Mouse (Mus musculus): ENCODE measurements around the gene Mvb12a. TPM values are rescaled to one million over a fixed set of nuclear protein-coding genes. Genes with fewer than 3 reads are reported as not detected.

Mvb12a gene
- polyA plus RNA-seq, 1 experiment from 2014 or later: 82.4 TPM

Other genes with a start within 250 kb of the Mvb12a start
- 115 and 118 TPM in 2 replicates for gene Use1, start 176.1 kb upstream of the Mvb12a start, polyA plus RNA-seq (2015; fragmentation: Nextera tagmentation; extraction: Ambion mirVana)
- 4.2 and 5.4 TPM in 2 replicates for gene Ocel1, start 171.6 kb upstream of the Mvb12a start, polyA plus RNA-seq (2015; fragmentation: Nextera tagmentation; extraction: Ambion mirVana)
- gene Nr2f6, start 161.0 kb upstream of the Mvb12a start, polyA plus RNA-seq (2015; fragmentation: Nextera tagmentation; extraction: Ambion mirVana): 43.8 and 46.6 TPM in 2 replicates
- 7.4 and 7.8 TPM in 2 replicates for gene Ushbp1, start 147.1 kb upstream of the Mvb12a start, polyA plus RNA-seq (2015; fragmentation: Nextera tagmentation; extraction: Ambion mirVana)
- gene Babam1, start 146.1 kb upstream of the Mvb12a start, polyA plus RNA-seq (2015; fragmentation: Nextera tagmentation; extraction: Ambion mirVana): 88.9 and 104 TPM in 2 replicates
- 44.4 and 45.0 TPM in 2 replicates for gene Ankle1, start 136.9 kb upstream of the Mvb12a start, polyA plus RNA-seq (2015; fragmentation: Nextera tagmentation; extraction: Ambion mirVana)
- 61.4 and 69.5 TPM in 2 replicates for gene Abhd8, start 79.3 kb upstream of the Mvb12a start, polyA plus RNA-seq (2015; fragmentation: Nextera tagmentation; extraction: Ambion mirVana)
- 146 and 148 TPM in 2 replicates for gene Mrpl34, start 78.0 kb upstream of the Mvb12a start, polyA plus RNA-seq (2015; fragmentation: Nextera tagmentation; extraction: Ambion mirVana)
- gene Dda1, start 73.7 kb upstream of the Mvb12a start, polyA plus RNA-seq (2015; fragmentation: Nextera tagmentation; extraction: Ambion mirVana): 109 and 113 TPM in 2 replicates
- 2.2 and 3.0 TPM in 2 replicates for gene Ano8, start 57.0 kb upstream of the Mvb12a start, polyA plus RNA-seq (2015; fragmentation: Nextera tagmentation; extraction: Ambion mirVana)
- gene Gtpbp3, start 54.8 kb upstream of the Mvb12a start, polyA plus RNA-seq (2015; fragmentation: Nextera tagmentation; extraction: Ambion mirVana): 22.4 and 23.5 TPM in 2 replicates
- 47.3 and 52.2 TPM in 2 replicates for gene Plvap, start 31.2 kb upstream of the Mvb12a start, polyA plus RNA-seq (2015; fragmentation: Nextera tagmentation; extraction: Ambion mirVana)
- gene Ccdc194, start 17.2 kb upstream of the Mvb12a start, polyA plus RNA-seq (2015; fragmentation: Nextera tagmentation; extraction: Ambion mirVana): 0.77 and 1.1 TPM in 2 replicates
- 18.0 and 22.0 TPM in 2 replicates for gene Bst2, start 5.5 kb upstream of the Mvb12a start, polyA plus RNA-seq (2015; fragmentation: Nextera tagmentation; extraction: Ambion mirVana)
- gene Tmem221, start 15.9 kb downstream of the Mvb12a start, polyA plus RNA-seq (2015; fragmentation: Nextera tagmentation; extraction: Ambion mirVana): 0.55 and 1.1 TPM in 2 replicates
- not detected in 2 replicates for gene Nxnl1, start 23.7 kb downstream of the Mvb12a start, polyA plus RNA-seq (2015; fragmentation: Nextera tagmentation; extraction: Ambion mirVana)
- 47.8 and 59.4 TPM in 2 replicates for gene Slc27a1, start 26.0 kb downstream of the Mvb12a start, polyA plus RNA-seq (2015; fragmentation: Nextera tagmentation; extraction: Ambion mirVana)
- 224 and 244 TPM in 2 replicates for gene Pgls, start 49.3 kb downstream of the Mvb12a start, polyA plus RNA-seq (2015; fragmentation: Nextera tagmentation; extraction: Ambion mirVana)
- 4.8 and 7.7 TPM in 2 replicates for gene Fam129c, start 54.7 kb downstream of the Mvb12a start, polyA plus RNA-seq (2015; fragmentation: Nextera tagmentation; extraction: Ambion mirVana)
- gene Colgalt1, start 68.1 kb downstream of the Mvb12a start, polyA plus RNA-seq (2015; fragmentation: Nextera tagmentation; extraction: Ambion mirVana): 75.5 and 78.2 TPM in 2 replicates
- gene Unc13a, start 128.8 kb downstream of the Mvb12a start, polyA plus RNA-seq (2015; fragmentation: Nextera tagmentation; extraction: Ambion mirVana): 0.87 and 1.2 TPM in 2 replicates
- 3.7 and 3.9 TPM in 2 replicates for gene Jak3, start 133.4 kb downstream of the Mvb12a start, polyA plus RNA-seq (2015; fragmentation: Nextera tagmentation; extraction: Ambion mirVana)
- gene Insl3, start 146.3 kb downstream of the Mvb12a start, polyA plus RNA-seq (2015; fragmentation: Nextera tagmentation; extraction: Ambion mirVana): 0.89 TPM in 1 of 2 replicates, not detected in the other
- gene B3gnt3, start 158.9 kb downstream of the Mvb12a start, polyA plus RNA-seq (2015; fragmentation: Nextera tagmentation; extraction: Ambion mirVana): 0.63 and 0.89 TPM in 2 replicates
- 4.3 and 5.5 TPM in 2 replicates for gene Fcho1, start 182.8 kb downstream of the Mvb12a start, polyA plus RNA-seq (2015; fragmentation: Nextera tagmentation; extraction: Ambion mirVana)

Measured in embryonic facial prominence, embryonic 13.5 days (tissue).